Comparison of ENCODE assay signal across 8 mouse cellular contexts in the genomic region with DNA sequence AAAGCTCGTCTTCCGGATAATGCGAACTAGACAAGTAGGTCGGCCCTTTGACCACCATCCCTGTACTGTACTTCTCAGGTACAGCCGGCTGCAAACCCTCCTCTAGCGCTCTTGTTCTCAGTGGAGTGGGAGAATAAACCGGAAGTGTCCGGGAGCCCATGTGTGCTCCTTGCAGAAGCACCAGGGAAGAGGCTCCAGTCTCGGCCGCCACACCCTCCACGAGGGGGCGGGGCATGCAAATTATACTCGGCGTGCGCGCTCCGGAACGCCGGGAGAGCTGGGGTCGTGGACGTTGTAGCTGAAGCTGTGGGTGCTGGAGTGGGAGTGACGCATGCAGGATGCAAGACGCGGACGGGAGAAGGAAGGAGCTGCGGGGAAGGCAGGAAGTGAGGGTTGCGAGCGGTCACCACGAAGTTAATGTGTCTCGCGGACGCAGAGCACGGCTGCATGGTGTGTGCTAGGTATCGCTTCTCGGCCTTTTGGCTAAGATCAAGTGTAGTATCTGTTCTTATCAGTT. TPM values are rescaled to one million over a fixed set of nuclear protein-coding genes. Genes with fewer than 3 reads are reported as not detected.
DNase-seq lines count a peak whose midpoint lies in the region; TF ChIP-seq lines count a peak whose summit lies in the region.

No protein-coding gene starts in this region.

- no peaks in the 10 kb centered on the region for H3K36me3 ChIP-seq in megakaryocyte, embryonic 14.5 days (replicated peaks; ENCODE audit: low read length)

- peak; percentile 87 for DNase-seq in WW6 (ENCODE audit: low read depth, low spot score)
- peak; percentile 64 to 85 for DNase-seq in cerebellum, postnatal 4 days (ENCODE audit: low spot score in 2 of 2)
- DNase-seq in gastrocnemius, adult 2 months: peak; percentile 94
- DNase-seq in hindlimb bud, embryonic 11.5 days (ENCODE audit: extremely low spot score, low read depth, low spot score): peak; percentile 50
- peak; percentile 66 to 84 for DNase-seq in left cerebral cortex, adult 8-10 months (ENCODE audit: low spot score in 2 of 2)
- peak; percentile 90 for DNase-seq in right cerebral cortex, postnatal 10 days (ENCODE audit: low spot score in 2 of 2)
- DNase-seq in urinary bladder, postnatal 25 days (ENCODE audit: low spot score): peak; percentile 91

- peak overlapping the region; percentile 77 for H3K4me3 ChIP-seq in gastrocnemius, adult 2 months
- peak overlapping the region; percentile 92 for H3K4me3 ChIP-seq in megakaryocyte, embryonic 14.5 days (replicated peaks)

- H3K27ac ChIP-seq in gastrocnemius, adult 2 months: peak overlapping the region; percentile 95

- no peak for TF ChIP-seq CTCF in gastrocnemius, adult 2 months (IDR thresholded peaks at IDR 0.05)

- intact Hi-C loops in gastrocnemius, adult 2 months (cut with DNase I): no loop called here

- no peaks in the 10 kb centered on the region for H3K27me3 ChIP-seq in megakaryocyte, embryonic 14.5 days (replicated peaks)

- H3K9me3 ChIP-seq in megakaryocyte, embryonic 14.5 days: no peaks in the 10 kb centered on the region

- peaks cover 72% of the 10 kb centered on the region for H3K4me1 ChIP-seq in megakaryocyte, embryonic 14.5 days

RNA-seq across cellular contexts. Expression of a gene that starts 29.5 kb away (rescaled TPM):
- 10 to 100 TPM; 15.7 to 16.4 TPM for total RNA-seq in gastrocnemius, adult 2 months (2021)
- 1 to 10 TPM; 6.0 to 9.5 (median 6.2) TPM for total RNA-seq in left cerebral cortex, adult 8-10 months (2022)
- 3.8 TPM in 1 of 2 replicates, not detected in the other for polyA plus RNA-seq in megakaryocyte, embryonic 14.5 days (2012; ENCODE audit: insufficient read depth, low replicate concordance)

RNA-seq across cellular contexts. Expression of a gene that starts 29.6 kb away (rescaled TPM):
- not detected for total RNA-seq in gastrocnemius, adult 2 months (2021)
- total RNA-seq in left cerebral cortex, adult 8-10 months (2022): 10 to 100 TPM; 13.4 to 16.3 (median 14.8) TPM
- polyA plus RNA-seq in megakaryocyte, embryonic 14.5 days (2012; ENCODE audit: insufficient read depth, low replicate concordance): 0.03 TPM in 1 of 2 replicates, not detected in the other

RNA-seq across cellular contexts. Expression of a gene that starts 42.5 kb away (rescaled TPM):
- 10 to 100 TPM; 37.7 to 60.5 TPM for total RNA-seq in gastrocnemius, adult 2 months (2021)
- 1 to 10 TPM; 4.6 to 6.9 (median 6.0) TPM for total RNA-seq in left cerebral cortex, adult 8-10 months (2022)
- polyA plus RNA-seq in megakaryocyte, embryonic 14.5 days (2012; ENCODE audit: insufficient read depth, low replicate concordance): 0.26 TPM in 1 of 2 replicates, not detected in the other

RNA-seq across cellular contexts. Expression of a gene that starts 52.6 kb away (rescaled TPM):
- 10 to 100 TPM; 18.5 to 20.5 TPM for total RNA-seq in gastrocnemius, adult 2 months (2021)
- total RNA-seq in left cerebral cortex, adult 8-10 months (2022): 10 to 100 TPM; 19.3 to 22.2 (median 19.4) TPM
- polyA plus RNA-seq in megakaryocyte, embryonic 14.5 days (2012; ENCODE audit: insufficient read depth, low replicate concordance): 0.62 TPM in 1 of 2 replicates, not detected in the other

Comparison
In these comparisons a context has a peak if more than half of its experiments do, and no peak if none do; other contexts are left out.
1. Peak in every context shown above with its lines: DNase-seq, H3K4me3 ChIP-seq and H3K27ac ChIP-seq.
2. RNA of a gene that starts 29.6 kb away (total RNA-seq): 13.4 to 16.3 TPM in left cerebral cortex, adult 8-10 months; not detected in gastrocnemius, adult 2 months; every median in the first group is over 10 times any median in the second.
3. RNA of a gene that starts 42.5 kb away (total RNA-seq): 37.7 to 60.5 TPM in gastrocnemius, adult 2 months; 4.6 to 6.9 TPM in left cerebral cortex, adult 8-10 months; every median in the first group is over 4 times any median in the second.